Mouse (Mus musculus): ENCODE data around the gene Spryd4. TPM values are rescaled to one million over a fixed set of nuclear protein-coding genes. Genes with fewer than 3 reads are reported as not detected.
A peak's percentile ranks its signal among the peaks of the same experiment; 100 is the strongest.
"Not testable (repeated sequence)": the region's sequence is repeated elsewhere in the genome, so short reads cannot be mapped to it uniquely, and the experiment has no call there.

Gene Spryd4
- polyA plus RNA-seq, 1 experiment from 2014 or later: 30.8 TPM

- H3K36me3 ChIP-seq (ENCODE audit: control insufficient read depth, insufficient read depth): no peaks in the 10 kb centered on the region
- H3K4me1 ChIP-seq (ENCODE audit: control insufficient read depth, low read depth, low read length): peaks cover 19% of the 10 kb centered on the region
- H3K4me3 ChIP-seq (ENCODE audit: low read depth, low read length): peak overlapping the region; percentile 26
- peak overlapping the region; percentile 87 for H3K27ac ChIP-seq (ENCODE audit: low read length)
- peak overlapping the region; percentile 28; the same call in 1 of the 2 replicates for H3K9ac ChIP-seq (ENCODE audit: low read depth, low read length)
- ATAC-seq (ENCODE audit: low read depth): peak; percentile 87
- no peaks in the 10 kb centered on the region for H3K27me3 ChIP-seq (ENCODE audit: control insufficient read depth, insufficient read depth, low read depth, low read length)
- H3K4me2 ChIP-seq (ENCODE audit: low read depth, low read length): peak overlapping the region; percentile 50
- 39% methylated on average over 5 of the region's 5 CpGs for WGBS (ENCODE audit: insufficient replicate concordance)
- H3K9me3 ChIP-seq (replicated peaks; ENCODE audit: control insufficient read depth, low read length): no peaks in the 10 kb centered on the region
These were observed 24.4 kb downstream of the Spryd4 start for GRCm38 (mm10) chr10:128187181-128187605.

DNA sequence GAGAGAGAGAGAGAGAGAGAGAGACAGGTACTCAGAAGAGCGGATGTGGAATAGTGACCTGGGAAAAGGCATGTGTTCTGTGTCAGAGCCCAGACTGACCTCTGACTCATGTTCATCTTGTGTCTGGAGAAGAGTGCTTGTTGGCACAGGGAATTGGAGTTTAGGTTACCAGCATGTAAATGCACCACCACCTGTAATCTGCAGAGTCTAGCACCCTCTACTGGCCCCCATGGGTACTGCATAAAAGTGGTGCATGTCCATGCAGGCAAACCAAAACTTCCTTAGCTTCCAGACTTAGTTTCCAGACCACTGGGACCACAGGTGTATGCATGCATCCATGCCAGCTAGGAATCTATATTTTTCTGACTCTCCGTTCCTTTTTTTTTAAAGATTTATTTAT, 25.6 kb downstream of the Spryd4 start:
- H3K9ac ChIP-seq (ENCODE audit: low read depth, low read length): no peak overlapping the region
- H3K27ac ChIP-seq (ENCODE audit: low read length): no peak overlapping the region
- no peak overlapping the region for H3K4me3 ChIP-seq (ENCODE audit: low read depth, low read length)
- H3K9me3 ChIP-seq (replicated peaks; ENCODE audit: control insufficient read depth, low read length): no peaks in the 10 kb centered on the region
- H3K4me2 ChIP-seq (ENCODE audit: low read depth, low read length): no peak overlapping the region
- ATAC-seq (ENCODE audit: low read depth): peak; percentile 23
- no peaks in the 10 kb centered on the region for H3K27me3 ChIP-seq (ENCODE audit: control insufficient read depth, insufficient read depth, low read depth, low read length)
- 57% methylated on average over 2 of the region's 2 CpGs for WGBS (ENCODE audit: insufficient replicate concordance)
- H3K36me3 ChIP-seq (ENCODE audit: control insufficient read depth, insufficient read depth): no peaks in the 10 kb centered on the region
- peaks cover 19% of the 10 kb centered on the region for H3K4me1 ChIP-seq (ENCODE audit: control insufficient read depth, low read depth, low read length)

DNA sequence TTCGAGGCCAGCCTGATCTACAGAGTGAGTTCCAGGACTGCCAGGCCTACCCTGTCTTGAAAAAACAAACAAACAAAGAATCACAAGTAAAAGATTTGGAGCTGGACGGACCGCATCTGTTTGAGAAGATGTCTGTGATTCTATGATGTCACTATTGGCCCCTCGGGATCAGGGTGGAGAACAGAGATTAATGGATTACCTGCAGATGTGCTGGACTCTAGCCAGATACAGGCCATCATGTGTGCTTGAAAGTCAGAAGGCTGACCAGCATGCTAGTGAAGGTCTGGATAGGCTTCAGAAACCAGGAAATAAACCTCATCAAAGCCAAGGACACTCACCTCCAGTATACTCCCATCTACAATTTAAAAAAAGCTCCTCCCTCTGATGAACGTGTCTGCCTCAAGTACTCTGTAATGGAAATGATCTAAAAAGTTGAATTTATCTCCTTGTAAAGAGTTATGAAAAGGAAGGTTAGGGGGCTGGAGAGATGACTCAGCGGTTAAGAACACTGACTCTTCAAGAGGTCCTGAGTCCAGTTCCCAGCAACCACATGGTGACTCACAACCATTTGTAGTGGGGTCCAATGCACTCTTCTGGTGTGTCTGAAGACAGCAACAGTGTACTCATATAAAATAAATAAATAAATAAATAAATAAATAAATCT, 26.2 kb downstream of the Spryd4 start:
- H3K9ac ChIP-seq (ENCODE audit: low read depth, low read length): no peak overlapping the region
- 70% methylated on average over 6 of the region's 6 CpGs for WGBS (ENCODE audit: insufficient replicate concordance)
- no peak for ATAC-seq (ENCODE audit: low read depth)

GRCm38 (mm10) chr10:128184296-128184695, 27.3 kb downstream of the Spryd4 start:
- no peak overlapping the region for H3K4me2 ChIP-seq (ENCODE audit: low read depth, low read length)
- H3K4me3 ChIP-seq (ENCODE audit: low read depth, low read length): no peak overlapping the region
- no peaks in the 10 kb centered on the region for H3K36me3 ChIP-seq (ENCODE audit: control insufficient read depth, insufficient read depth)
- no peak overlapping the region for H3K9ac ChIP-seq (ENCODE audit: low read depth, low read length)
- H3K27me3 ChIP-seq (ENCODE audit: control insufficient read depth, insufficient read depth, low read depth, low read length): no peaks in the 10 kb centered on the region
- no peak overlapping the region for H3K27ac ChIP-seq (ENCODE audit: low read length)
- no peak for ATAC-seq (ENCODE audit: low read depth)
- H3K9me3 ChIP-seq (replicated peaks; ENCODE audit: control insufficient read depth, low read length): no peaks in the 10 kb centered on the region
- WGBS (ENCODE audit: insufficient replicate concordance): 73% methylated on average over 2 of the region's 2 CpGs
- peaks cover 21% of the 10 kb centered on the region for H3K4me1 ChIP-seq (ENCODE audit: control insufficient read depth, low read depth, low read length)

More for the DNA sequence above, 26.2 kb downstream of the Spryd4 start:
- no peak overlapping the region for H3K4me3 ChIP-seq (ENCODE audit: low read depth, low read length)
- H3K4me2 ChIP-seq (ENCODE audit: low read depth, low read length): no peak overlapping the region
- no peaks in the 10 kb centered on the region for H3K36me3 ChIP-seq (ENCODE audit: control insufficient read depth, insufficient read depth)
- no peaks in the 10 kb centered on the region for H3K27me3 ChIP-seq (ENCODE audit: control insufficient read depth, insufficient read depth, low read depth, low read length)
- no peaks in the 10 kb centered on the region for H3K9me3 ChIP-seq (replicated peaks; ENCODE audit: control insufficient read depth, low read length)
- peaks cover 19% of the 10 kb centered on the region for H3K4me1 ChIP-seq (ENCODE audit: control insufficient read depth, low read depth, low read length)
- no peak overlapping the region for H3K27ac ChIP-seq (ENCODE audit: low read length)

GRCm38 (mm10) chr10:128179989-128180388, 31.6 kb downstream of the Spryd4 start, which contains the start of gene Rbms2:
Gene Rbms2 (minus strand): TSS chr10:128180297.
- no peak within 1 kb of the TSS for H3K27ac ChIP-seq (ENCODE audit: low read length)
- no peak within 1 kb of the TSS for H3K9ac ChIP-seq (ENCODE audit: low read depth, low read length)
- peaks cover 12% of the 10 kb centered on the region for H3K4me1 ChIP-seq (ENCODE audit: control insufficient read depth, low read depth, low read length)
- H3K36me3 ChIP-seq (ENCODE audit: control insufficient read depth, insufficient read depth): no peaks in the 10 kb centered on the region
- H3K4me3 ChIP-seq (ENCODE audit: low read depth, low read length): peak within 1 kb of the TSS; percentile 18
- H3K4me2 ChIP-seq (ENCODE audit: low read depth, low read length): peak within 1 kb of the TSS; percentile 30
- ATAC-seq (ENCODE audit: low read depth): peak; percentile 24; the same call in 1 of the 2 replicates
- 8% methylated on average over 6 of the region's 6 CpGs for WGBS (ENCODE audit: insufficient replicate concordance)
- no peaks in the 10 kb centered on the region for H3K27me3 ChIP-seq (ENCODE audit: control insufficient read depth, insufficient read depth, low read depth, low read length)
- no peaks in the 10 kb centered on the region for H3K9me3 ChIP-seq (replicated peaks; ENCODE audit: control insufficient read depth, low read length)

DNA sequence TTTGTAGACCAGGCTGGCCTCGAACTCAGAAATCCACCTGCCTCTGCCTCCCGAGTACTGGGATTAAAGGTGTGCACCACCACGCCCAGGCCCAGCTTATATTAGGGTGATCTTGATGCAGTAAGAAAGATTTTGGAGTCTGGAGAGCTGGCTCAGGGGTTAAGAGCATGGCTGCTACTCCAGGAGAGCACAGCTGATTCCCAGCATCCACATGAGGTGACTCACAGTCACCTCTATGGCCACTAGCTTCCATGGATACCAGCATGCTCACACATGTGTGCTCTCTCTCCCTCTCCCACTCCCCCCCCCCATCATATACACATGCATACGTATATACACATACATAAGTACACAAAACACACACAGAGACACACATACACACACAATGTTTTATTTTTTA, 34.3 kb downstream of the Spryd4 start:
- Histone ChIP-seq H3K4me3 (ENCODE audit: low read depth, low read length) (no peak overlapping the region), H3K36me3 (ENCODE audit: control insufficient read depth, insufficient read depth) (no peaks in the 10 kb centered on the region), H3K4me2 (ENCODE audit: low read depth, low read length) (no peak overlapping the region), H3K27ac (ENCODE audit: low read length) (no peak overlapping the region), H3K9me3 (replicated peaks; ENCODE audit: control insufficient read depth, low read length) (no peaks in the 10 kb centered on the region), H3K27me3 (ENCODE audit: control insufficient read depth, insufficient read depth, low read depth, low read length) (no peaks in the 10 kb centered on the region), H3K9ac (ENCODE audit: low read depth, low read length) (no peak overlapping the region), H3K4me1 (ENCODE audit: control insufficient read depth, low read depth, low read length) (peaks cover 16% of the 10 kb centered on the region)
- ATAC-seq (ENCODE audit: low read depth): no peak
- 69% methylated on average over 4 of the region's 4 CpGs for WGBS (ENCODE audit: insufficient replicate concordance)

DNA sequence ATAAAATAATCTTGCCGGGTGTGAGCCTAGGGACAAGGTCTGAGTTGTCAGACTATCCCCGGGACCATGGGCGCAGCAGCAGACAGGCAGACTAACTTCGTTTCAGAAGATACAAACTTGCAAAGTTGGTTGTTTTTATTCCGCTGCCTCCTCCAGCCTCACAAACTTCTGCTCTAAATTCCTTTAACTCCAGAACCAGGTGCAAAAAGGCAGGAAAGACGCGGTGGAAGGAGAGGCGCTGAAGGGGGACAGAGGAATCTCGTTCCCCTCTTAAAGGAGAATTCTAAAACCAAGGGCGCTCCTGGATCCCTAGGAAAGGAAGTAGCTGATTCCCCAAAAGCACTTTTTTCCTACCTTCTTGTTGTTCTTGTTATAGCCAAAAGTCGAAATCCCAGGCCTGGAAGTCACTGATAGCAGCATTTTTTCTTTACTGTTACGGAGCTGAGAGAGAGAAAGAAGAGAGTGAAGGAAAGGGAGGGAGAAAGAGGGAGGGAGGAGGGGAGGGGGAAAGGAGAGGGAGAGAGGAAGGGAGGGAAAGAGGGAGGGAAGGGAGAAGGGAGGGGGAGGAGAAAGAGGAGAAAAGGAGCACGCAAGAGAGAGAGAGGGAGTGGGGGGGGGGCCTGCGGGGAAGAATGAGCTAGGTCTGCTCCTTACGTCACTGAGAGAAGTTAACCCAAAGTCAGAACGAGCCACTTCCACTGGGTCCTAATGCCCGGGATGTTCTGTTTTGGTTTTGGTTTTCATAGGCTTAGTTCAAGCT, 35.4 kb downstream of the Spryd4 start:
- no peaks in the 10 kb centered on the region for H3K36me3 ChIP-seq (ENCODE audit: control insufficient read depth, insufficient read depth)
- peak; percentile 82 for ATAC-seq (ENCODE audit: low read depth)
- no peaks in the 10 kb centered on the region for H3K9me3 ChIP-seq (replicated peaks; ENCODE audit: control insufficient read depth, low read length)
- WGBS (ENCODE audit: insufficient replicate concordance): under 1% methylated on average over 17 of the region's 17 CpGs
- H3K4me1 ChIP-seq (ENCODE audit: control insufficient read depth, low read depth, low read length): peaks cover 16% of the 10 kb centered on the region
- H3K9ac ChIP-seq (ENCODE audit: low read depth, low read length): peak overlapping the region; percentile 74
- peak overlapping the region; percentile 46 for H3K27ac ChIP-seq (ENCODE audit: low read length)
- H3K27me3 ChIP-seq (ENCODE audit: control insufficient read depth, insufficient read depth, low read depth, low read length): no peaks in the 10 kb centered on the region
- H3K4me3 ChIP-seq (ENCODE audit: low read depth, low read length): peak overlapping the region; percentile 75
- peak overlapping the region; percentile 83 for H3K4me2 ChIP-seq (ENCODE audit: low read depth, low read length)

DNA sequence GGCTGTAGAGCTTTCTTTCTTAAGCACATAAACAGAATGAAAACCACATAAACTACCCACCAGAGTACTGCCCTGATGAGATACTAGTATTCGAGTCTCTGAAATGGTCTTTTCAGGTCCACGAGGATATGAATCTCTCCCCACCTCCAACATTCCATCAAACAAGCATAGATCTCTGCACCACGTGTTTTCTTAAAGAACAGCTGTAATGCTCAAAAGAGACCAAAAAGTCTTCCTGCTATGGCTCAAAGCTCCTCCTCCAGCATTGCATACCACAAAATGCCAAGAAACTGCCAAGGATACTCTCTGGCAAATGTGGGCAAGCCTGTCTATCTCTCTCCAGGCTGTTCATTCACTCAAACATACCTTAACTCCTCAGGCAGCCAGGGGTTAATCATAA, 36.3 kb downstream of the Spryd4 start:
- peaks cover 16% of the 10 kb centered on the region for H3K4me1 ChIP-seq (ENCODE audit: control insufficient read depth, low read depth, low read length)
- peak overlapping the region; percentile 74; the same call in 1 of the 2 replicates for H3K9ac ChIP-seq (ENCODE audit: low read depth, low read length)
- peak overlapping the region; percentile 75 for H3K4me3 ChIP-seq (ENCODE audit: low read depth, low read length)
- no peaks in the 10 kb centered on the region for H3K9me3 ChIP-seq (replicated peaks; ENCODE audit: control insufficient read depth, low read length)
- peak overlapping the region; percentile 83 for H3K4me2 ChIP-seq (ENCODE audit: low read depth, low read length)
- H3K27me3 ChIP-seq (ENCODE audit: control insufficient read depth, insufficient read depth, low read depth, low read length): no peaks in the 10 kb centered on the region
- WGBS (ENCODE audit: insufficient replicate concordance): 21% methylated on average over 3 of the region's 3 CpGs
- no peak for ATAC-seq (ENCODE audit: low read depth)
- H3K27ac ChIP-seq (ENCODE audit: low read length): no peak overlapping the region; the same call in 1 of the 2 replicates
- no peaks in the 10 kb centered on the region for H3K36me3 ChIP-seq (ENCODE audit: control insufficient read depth, insufficient read depth)

GRCm38 (mm10) chr10:128171348-128171747, 40.3 kb downstream of the Spryd4 start:
- ATAC-seq (ENCODE audit: low read depth); H3K36me3 ChIP-seq (ENCODE audit: control insufficient read depth, insufficient read depth); H3K27me3 ChIP-seq (ENCODE audit: control insufficient read depth, insufficient read depth, low read depth, low read length); H3K4me2 ChIP-seq (ENCODE audit: low read depth, low read length); H3K4me3 ChIP-seq (ENCODE audit: low read depth, low read length); H3K27ac ChIP-seq (ENCODE audit: low read length); H3K9me3 ChIP-seq (replicated peaks; ENCODE audit: control insufficient read depth, low read length); H3K9ac ChIP-seq (ENCODE audit: low read depth, low read length): not testable (repeated sequence)
- H3K4me1 ChIP-seq (ENCODE audit: control insufficient read depth, low read depth, low read length): peaks cover 12% of the 10 kb centered on the region
- 83% methylated on average over 10 of the region's 10 CpGs for WGBS (ENCODE audit: insufficient replicate concordance)

Data from liver, embryonic 16.5 days (tissue).